Mouse (Mus musculus) heart, adult 9 months (tissue): ENCODE data around the gene Gm42688.

ENCODE experiments used
- DNase-seq, 2 experiments: peaks; one replicate each; pipeline ENCODE4 v3.0.0; 2022; ENCODE audit warnings: low spot score in 2 of 2

The Gm42688 gene

DNA sequence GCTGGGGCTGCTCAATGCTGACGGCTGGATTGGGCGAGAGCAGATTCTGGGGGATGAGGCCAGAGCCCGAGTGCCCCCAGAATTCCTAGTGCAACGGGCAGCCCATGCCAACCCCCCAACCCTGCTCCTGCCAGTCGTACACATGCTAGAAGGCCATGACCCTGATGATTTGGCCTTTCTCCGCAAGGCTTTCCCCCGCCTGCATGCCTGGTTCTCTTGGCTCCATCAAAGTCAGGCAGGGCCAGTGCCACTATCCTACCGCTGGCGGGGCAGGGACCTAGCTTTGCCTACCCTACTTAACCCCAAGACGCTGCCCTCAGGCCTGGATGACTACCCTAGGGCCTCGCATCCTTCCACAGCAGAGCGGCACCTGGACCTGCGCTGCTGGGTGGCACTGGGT lies 16.2 kb downstream of the Gm42688 start:
- DNase-seq = peak in 1 of 2 experiments; percentile 1

DNA sequence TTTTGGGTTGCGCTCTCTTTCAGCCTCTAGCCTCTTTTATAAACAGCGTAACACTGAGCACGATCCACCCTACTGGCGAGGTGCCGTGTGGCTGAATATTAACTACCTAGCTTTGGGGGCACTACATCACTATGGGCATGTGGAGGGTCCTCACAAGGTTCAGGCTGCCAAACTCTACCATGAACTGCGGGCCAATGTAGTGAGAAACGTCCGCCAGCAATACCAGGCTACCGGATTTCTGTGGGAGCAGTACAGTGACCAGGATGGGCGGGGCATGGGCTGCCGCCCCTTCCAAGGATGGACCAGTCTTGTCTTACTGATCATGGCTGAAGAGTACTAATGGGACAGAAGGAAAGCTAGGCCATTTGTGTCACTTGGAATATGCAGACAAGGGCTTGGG lies 17.0 kb downstream of the Gm42688 start:
- no peak for DNase-seq

DNA sequence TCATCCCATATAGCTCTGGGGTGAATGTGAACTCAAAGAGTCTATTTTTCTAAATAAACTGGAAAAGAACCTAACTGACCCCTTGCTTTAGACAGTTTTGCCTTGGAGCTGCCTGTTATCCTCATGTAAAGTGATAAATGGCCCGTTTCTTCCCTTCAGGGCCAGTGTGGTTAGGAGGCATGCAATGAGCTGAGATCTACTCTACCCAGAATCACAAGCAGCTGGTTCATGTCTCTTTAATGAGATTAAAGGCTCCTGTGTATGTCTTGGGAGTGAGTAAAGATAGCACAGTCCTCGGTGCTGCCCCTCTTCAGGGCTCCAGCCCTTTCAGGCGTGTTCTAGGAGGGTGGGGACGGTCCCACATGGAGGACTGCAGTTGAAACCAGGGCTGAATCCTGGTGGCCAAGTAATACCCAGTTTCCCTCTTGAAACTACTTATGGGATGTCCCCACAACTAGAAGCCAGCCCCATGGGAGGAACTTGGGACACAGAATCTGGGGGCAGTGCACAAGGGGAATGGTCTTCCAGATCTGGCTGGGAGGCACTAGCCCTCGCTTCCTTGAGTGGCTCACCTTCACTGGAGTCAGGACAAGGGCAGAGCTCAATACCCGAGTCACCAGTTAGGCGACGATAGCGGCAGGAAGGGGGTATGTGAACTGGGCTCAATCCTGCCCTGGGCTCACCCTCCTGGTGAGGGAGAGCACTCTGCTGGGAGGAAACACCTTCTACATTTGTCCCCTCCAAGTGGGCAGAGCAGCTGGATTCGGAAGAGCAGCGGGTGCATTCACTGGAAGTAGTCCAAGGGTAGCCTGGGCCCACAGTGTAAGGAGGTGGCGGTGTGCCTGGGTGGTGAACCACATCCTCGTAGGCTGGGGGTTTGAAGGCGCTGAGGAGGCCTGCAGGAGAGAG lies 17.7 kb downstream of the Gm42688 start:
- no peak for DNase-seq

DNA sequence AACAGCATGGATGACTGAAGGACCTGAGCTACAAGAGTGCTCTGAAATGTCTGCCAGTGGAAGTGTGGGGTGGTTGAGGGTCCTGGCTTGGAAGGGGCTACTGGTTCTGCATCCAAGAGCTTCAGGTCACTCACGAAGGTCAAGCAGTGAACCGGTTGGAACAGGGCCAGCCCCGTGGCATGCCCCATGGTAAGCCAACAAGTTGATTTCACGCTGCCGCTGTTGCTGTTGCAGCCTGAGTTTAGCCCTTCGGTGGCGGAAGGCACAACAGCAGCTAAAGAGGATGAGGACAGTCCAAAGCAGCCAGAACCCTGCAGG lies 18.3 kb downstream of the Gm42688 start:
- no peak for DNase-seq

DNA sequence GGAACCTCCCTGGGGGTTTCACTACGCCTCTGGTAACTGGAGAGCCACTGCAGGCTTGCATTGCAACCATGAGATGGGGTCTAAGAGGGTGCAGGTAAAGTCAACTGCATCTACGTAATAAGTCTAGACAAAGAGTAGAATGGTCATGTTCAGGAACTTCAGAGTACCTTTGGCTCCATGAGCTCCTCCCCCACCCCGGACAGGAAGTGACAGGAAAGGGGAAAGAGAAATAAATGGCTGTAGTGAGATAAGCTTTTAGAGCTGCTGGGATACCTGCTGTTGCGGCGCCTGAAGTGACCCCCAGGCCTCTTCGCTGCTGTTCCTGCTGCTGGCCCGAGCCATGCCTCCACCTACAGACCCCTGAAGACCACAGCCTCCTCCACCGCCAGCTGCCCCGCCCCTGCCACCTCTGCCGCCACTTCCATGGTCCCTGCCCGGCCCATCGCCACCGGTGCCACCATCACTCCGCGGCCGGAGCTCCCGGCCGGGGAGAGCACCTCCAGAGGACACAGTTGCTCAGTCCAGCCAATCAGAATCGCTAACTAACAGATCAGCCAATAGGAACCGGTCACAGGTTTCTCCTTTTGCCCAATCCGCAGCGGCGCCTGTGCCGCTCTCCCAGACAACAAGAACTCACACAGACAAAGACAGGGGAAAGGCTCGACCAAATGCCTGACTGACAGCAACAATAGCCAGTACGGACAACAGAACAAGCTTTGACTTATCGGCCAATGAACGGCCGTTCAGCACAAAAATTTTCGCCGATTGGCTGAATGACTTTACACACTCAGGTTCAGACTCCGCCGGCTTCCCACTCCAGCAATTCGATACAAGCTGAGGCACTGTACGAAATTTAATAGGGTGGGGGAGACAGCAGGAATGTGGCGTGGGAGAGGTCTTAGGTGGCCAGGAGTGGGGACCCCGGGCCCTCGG lies 19.8 kb downstream of the Gm42688 start, which contains the start of gene Wbp1:
Gene Wbp1 (minus strand): TSS at position 630 of the 933 bp plus-strand sequence.
- peak; percentile 99 to 100 for DNase-seq

DNA sequence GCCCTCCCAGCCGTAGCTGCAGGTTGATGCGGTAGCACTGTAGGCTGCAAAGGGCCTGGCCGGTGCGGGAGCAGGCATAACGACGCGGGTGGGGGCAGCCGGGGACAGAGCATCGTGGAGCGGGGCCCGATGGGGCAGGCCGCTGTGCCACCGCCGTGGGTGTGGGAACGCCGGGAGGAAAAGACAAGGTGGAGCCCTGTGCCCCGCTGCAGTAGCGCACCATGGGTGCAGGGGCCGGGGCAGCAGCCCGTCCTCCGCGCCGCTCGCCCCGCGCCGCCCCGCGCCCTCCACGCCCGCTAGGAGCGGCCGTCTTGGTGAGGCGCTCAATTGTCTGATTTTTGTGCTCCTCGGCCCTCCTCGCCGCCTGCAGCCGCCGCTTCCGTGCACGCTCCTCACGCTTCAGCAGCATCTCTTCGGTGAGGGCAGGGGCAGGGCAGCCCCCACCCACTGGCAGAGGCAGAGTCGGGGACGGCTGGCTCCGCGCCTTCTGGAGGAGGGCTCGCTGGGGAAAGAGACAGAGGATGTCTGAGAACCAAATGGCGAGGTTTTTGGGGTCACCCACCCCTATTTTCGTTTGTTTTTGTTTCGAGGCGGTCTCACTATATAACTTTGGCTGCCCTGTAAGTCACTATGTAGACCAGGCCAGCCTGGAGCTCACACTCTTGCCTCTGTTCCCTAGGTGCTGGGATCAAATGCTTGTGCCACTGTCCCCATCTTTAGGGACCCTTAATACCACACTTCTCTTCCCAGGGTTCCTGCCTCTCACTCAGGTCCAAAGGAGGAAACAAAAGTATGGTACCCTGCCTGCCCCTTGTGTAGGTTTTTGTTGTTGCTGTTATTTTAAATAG lies 20.7 kb downstream of the Gm42688 start:
- DNase-seq = no peak

DNA sequence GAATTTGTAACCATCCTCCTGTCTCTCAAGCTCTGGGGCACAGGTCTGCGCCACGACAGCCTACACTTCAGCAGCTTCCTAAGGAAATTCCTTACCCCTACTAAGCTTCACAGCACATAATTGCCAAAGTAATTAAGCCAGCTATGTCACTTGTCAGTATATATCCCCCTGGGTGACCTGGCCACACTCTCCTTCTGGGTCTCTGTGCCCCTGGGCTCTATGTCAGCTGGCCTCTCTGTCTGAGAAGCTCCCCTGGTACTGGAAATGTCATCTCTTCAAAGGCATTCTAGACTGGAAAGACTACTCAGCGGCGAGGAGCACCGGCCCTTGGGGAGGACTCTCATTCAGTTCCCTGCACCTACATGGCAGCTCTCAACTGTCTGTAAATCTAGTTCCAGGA lies 21.5 kb downstream of the Gm42688 start:
- no peak for DNase-seq

DNA sequence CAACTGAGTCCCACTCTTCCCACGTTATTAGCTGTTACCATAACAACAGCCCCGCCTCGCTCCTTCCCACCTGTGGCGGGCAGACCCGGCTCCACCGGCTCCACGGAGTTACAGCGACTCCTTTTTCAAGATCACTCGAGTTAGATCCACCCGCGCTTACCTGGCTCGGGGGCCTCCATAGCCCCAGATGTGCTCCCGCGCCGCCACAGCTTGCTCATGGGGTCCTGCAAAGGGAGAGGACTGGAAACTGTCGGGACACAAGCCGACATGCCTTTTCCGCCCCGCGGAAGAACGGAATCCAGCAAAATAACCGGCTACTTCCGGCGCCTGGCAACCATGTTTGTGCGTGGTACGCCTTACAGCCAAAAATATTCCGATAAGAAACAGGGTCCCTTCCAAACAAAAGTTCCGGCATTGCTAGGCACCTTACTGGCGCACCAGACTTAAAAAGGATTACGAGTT lies 23.5 kb downstream of the Gm42688 start:
- peak; percentile 86 to 93 for DNase-seq

DNA sequence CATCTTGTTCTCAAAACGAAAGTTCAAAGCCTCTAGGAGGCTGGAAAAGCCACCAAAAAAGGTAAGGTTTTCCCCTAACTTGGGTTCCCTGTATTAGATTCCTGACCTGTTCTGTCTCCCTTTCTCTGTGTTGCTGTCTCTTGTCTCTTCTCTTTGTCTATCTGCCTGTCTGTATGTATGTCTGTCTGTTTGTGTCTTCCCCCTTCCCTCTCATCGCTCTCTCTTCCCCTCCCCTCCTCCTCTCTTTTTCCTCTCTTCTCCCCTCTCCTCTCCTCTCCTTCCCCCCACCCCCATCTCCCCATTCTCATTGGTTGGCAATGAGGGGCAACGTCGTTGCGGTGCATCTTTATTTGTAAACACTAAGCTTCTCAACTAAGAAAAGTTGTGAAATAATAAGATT lies 23.9 kb downstream of the Gm42688 start, which contains the start of gene Ino80b:
Gene Ino80b (minus strand): TSS at position 101 of the 400 bp plus-strand sequence.
- DNase-seq = no peak

DNA sequence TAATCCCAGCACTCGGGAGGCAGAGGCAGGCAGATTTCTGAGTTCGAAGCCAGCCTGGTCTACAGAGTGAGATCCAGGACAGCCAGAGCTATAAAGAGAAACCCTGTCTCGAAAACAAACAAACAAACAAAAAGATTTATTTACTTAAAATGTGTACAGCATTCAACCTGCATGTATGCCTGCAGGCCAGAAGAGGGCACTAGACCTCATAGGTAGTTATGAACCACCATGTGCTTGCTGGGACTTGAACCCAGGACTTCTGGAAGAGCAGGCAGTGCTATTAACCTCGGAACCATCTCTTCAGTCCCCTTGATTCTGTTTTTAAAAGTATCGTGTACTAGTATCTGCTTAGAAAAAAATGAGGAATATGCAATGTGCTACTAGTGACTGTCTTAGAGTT lies 26.0 kb downstream of the Gm42688 start:
- DNase-seq = no peak

DNA sequence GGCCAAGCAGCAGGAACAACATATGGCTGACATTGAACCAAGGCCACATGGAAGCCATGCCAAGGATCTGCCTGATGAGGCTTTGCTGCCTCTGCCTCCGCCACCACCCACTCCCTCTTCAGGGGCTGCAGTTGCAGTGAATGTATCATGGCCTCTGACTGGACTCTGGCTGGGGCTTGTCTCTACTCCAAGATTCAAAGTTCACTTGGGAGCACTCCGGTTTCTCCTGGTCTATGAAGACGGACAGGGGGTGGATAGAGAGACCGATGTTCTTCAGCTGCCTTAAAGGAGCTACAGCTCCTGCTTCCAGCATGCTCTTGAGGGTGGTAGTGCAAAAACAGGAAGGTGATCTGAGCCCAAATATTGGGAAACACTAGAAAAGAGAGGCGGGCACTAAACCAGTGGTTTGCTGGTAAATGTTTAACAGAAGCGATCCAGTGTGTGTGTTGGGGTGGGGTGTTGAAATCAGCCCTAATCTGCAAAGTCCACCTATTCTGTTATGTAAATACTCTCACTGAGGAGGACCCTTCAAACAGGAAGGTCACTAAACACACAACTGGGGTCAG lies 30.1 kb downstream of the Gm42688 start:
- DNase-seq = no peak

DNA sequence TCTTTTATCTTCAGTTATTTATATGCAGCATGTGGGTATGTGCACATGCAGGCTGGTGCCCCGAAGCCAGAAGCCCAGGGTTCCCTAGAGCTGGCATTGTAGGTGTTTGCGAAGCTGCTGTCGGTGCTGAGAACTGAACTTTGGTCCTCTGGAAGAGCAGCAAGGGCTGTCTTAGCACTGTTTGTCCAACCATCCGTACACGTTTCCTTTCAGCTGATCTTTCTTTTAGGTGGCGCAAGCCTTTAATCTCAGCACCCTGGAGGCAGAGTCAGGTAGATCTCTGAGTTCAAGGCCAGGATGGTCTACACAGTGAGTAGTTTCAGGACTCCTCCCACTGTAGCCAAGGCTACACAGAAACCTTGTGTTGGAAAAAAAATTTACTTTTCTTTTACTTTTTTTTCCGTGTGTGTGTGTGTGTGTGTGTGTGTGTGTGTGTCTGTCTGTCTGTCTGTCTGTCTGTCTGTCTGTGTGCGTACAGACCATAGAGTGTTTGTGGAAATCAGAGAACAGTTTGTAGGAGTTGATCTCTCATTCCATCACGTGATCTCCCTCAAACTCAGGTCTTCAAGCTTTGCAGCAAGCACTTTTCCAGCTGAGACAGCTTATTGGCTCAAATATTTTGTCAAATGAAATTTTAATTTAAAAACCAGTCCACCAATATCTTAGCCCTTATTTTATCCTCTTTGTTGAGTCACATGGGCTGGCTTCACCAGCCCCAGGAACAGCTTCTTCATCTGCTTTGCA lies 30.9 kb downstream of the Gm42688 start:
- DNase-seq = no peak

DNA sequence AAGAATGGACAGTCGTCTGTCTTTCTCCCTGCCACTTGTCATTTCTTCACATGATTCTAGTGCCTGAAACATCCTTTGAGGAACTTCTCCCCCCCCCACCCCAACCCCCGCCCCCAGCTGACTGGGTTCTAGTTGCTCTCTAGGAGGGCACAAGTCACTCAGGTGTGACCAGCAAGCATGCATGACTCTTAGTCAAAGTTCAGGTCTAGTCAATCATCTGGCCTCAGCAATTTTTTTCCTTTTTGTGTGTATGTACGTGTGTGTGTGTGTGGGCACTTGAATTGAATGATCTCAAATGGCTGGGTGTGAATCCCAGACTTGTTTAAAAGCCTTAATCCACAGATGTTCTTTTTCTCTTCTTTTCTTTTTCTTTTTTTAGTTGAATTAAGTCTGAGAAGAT lies 32.8 kb downstream of the Gm42688 start:
- no peak for DNase-seq

DNA sequence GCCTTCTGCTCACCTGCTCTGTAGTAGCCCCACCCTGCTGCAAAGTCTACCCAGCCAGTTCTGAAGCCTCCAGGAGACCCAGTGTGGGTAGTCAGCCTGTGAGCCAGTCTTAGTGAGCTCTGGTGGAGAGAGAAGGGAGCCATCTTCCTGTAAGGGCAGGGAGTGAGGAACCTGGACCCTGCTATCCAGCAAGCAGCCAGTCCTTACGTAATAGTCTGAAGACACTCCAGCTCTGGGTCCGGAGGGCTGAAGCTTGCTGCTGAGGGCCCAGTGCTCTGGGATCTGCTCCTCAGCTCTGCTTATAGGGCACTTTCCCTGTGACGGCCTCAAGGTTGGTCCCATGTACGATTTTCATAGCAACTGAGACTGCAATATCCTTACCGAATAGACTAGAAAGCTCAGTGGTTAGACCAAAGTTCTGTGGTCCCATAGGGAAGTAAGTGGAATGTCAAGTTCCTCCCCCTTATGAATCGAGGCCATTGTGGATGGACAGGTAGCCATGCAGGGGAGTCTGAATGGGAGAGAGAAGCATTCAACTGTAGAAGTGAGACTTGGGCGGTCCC lies 33.6 kb downstream of the Gm42688 start, which contains the start of gene Rtkn:
Gene Rtkn (plus strand): TSS at position 513 of the 563 bp plus-strand sequence.
- DNase-seq = no peak

DNA sequence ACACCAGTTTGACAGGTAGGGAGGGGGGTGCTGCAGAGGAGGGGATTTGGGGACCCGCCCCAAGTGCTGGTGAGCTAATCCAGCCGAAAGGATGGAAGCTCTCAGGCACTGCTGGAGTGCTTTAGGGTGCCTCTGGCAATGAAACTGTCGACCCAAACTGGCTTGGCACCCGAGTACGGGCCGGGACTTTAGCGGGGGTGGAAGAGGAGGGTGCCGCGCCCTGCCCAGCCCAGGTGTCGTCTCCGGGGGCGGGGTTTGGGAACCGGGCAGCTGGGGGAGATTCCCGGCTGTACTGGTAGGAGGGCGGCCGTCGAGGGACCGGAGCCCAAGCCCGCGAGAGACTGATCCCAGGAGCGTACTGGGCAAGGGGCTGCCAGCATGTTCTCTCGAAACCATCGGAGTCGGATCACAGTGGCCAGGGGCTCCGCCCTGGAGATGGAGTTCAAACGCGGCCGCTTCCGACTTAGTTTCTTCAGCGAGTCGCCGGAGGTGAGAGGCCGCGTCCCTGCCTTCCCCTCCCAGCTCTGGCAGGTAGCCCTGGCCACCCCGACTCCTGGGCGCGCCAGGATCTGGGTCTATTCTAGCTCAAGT lies 34.2 kb downstream of the Gm42688 start:
- peak in 1 of 2 experiments; percentile 47 for DNase-seq

DNA sequence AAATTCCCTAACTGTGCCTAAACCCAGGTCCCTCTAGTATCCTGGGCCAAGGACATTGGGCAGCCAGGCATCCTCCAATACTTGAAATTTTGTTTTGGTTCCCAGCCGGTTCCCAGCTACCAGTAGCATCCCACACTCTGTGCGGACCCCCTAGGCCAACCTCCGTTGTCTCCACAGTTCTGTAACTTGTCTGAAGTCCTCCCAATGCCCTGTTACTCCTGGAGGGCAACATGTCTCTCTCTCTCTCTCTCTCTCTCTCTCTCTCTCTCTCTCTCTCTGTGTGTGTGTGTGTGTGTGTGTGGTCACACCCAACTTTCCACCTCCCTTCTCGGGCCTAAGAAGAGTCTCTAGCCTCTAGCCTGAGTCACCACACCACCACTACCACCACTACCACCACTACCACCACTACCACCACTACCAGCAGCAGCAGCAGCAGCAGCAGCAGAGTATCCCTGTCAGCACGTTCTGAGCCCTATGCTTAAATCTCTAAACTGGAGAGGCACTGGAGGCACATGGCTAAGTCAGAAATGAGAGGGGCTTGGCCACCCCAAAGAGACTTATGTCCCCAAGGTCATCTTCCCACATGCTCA lies 35.0 kb downstream of the Gm42688 start:
- DNase-seq = no peak

DNA sequence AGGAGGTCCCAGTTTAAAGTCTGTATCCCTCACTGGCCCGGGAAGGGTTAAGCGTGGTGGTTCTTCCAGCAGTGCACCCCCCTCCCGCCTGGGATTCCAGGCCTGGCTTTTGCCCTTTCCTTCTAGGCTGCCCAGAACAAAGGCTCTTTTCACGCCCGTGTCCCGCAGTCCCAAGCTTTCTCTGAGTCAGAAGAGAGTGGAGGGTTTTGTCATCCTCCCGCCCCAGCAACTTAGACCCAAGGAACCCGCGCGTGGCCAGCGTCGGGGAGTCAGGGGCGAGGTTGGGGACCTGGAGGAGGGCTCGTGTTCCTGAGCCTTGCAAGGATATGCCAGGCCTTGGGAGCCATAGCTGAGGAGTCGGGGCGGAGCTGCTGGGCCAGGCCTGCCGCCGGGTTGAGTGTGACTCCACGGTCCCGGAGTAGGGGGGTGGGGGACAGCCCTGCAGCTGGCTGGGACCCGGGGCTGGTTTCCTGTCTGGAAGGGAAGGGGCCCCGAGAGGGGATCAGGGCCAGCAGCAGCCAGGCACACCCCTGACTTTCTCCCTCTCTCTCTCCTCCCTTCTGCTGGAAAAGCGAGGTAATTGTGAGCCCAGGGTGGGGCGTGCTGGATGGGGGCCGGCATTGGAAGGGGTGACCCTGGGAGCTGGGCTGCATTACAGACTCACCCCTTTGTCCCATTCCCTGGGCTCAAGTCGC lies 35.6 kb downstream of the Gm42688 start:
- DNase-seq = no peak

DNA sequence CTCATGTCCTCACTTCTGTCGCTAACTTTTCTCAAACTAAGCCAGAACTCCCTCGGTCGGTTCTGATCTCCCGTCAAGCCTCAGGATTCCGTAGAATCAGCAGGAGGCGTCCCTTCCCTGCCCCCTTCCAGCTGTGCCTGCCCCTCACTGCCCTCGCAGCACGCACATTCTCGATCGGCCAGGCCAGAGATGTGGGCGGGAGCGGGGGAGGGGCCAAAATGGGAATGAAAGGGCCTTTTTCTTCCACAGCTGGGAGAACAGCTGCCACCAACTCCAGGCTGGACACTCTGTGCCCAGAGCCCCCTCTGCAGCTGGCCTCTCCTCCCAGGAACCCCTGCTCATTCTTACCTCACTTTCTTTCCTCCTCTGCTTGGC lies 36.1 kb downstream of the Gm42688 start:
- DNase-seq = peak; percentile 91

DNA sequence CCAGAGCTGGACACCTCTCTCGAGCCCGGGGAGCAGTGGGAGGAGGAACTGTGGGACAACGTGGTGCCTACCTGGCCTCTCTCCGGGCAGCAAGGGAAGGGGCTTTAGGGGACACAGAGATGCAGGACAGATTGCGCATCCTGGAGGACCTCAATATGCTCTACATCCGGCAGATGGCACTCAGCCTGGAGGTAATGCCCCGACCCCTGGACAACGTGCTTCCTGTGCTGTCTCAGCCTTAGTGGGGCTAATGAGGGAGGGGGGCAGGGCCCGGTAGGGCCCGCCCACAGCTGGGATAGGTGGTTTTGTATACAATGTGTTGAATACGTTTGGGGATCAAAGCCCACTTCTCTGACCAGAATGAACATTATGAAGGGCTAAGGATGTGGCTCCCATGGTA lies 36.6 kb downstream of the Gm42688 start:
- peak in 1 of 2 experiments; percentile 55 for DNase-seq
